Mouse (Mus musculus) liver, postnatal 0 days (tissue): Measurements from ENCODE around the gene Smyd5.

ENCODE experiments used
- CTCF ChIP-seq: sonication (generic); IDR thresholded peaks from 2 replicates; pipeline ENCODE4 v1.5.1; 2016; ENCODE audit warnings: antibody characterized with exemption, low read depth
- EP300 ChIP-seq: IDR thresholded peaks from 2 replicates; pipeline ENCODE4 v1.6.1; 2016; ENCODE audit warnings: antibody characterized with exemption, low read depth, mild to moderate bottlenecking

DNA sequence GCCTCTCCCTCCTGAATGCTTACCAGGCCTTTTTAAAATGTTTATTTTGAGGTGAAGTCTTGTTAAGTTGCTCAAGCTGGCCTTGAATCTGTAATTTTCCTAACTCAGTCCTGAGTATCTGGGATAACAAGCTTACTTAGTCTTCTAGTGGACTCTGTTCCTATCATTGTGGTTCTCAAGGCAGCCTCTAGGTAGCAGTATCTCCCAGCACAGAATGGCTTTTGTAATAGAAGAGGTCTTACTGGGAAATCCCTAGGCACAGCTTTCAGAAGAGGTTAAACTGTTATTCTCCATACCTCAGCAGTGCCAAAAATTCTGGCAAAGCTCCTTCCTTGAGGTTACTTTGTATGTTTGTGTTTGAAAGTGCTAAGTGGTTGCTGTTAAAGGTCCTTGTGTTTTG, 33.6 kb downstream of the Smyd5 start:
- peak; percentile 43 for TF ChIP-seq CTCF
- TF ChIP-seq EP300 = no peak
